Mouse (Mus musculus) MEL (cell line): ENCODE measurements around the gene Hdac4. TPM values are rescaled to one million over a fixed set of nuclear protein-coding genes. Genes with fewer than 3 reads are reported as not detected.

Experiments
- DNase-seq: peaks from one replicate; pipeline ENCODE4 v3.0.0; 2011; ENCODE audit warnings: low read depth, low spot score
- H3K27ac ChIP-seq: 2 replicates; pipeline ENCODE4 v1.5.1; 2012; ENCODE audit warnings: low read depth, mild to moderate bottlenecking, control low read depth, low read length, moderate library complexity; ENCODE audit not compliant: control insufficient read depth
- H3K27me3 ChIP-seq, 2 experiments: fragments of 150-350 bp in 1 of 2; sonication (generic) in 1 of 2; 2 replicates each; pipeline ENCODE4 v1.6.1; 2012; ENCODE audit warnings: low read length in 2 of 2, mild to moderate bottlenecking in 2 of 2, improper control_type of control experiment in 1 of 2, moderate library complexity in 1 of 2; ENCODE audit not compliant: insufficient read depth in 2 of 2, control insufficient read depth in 1 of 2
- H3K36me3 ChIP-seq, 2 experiments: 2 replicates each; pipeline ENCODE4 v1.6.1; 2012 to 2014; ENCODE audit warnings: low read length in 2 of 2, improper control_type of control experiment in 1 of 2, inconsistent platforms in 1 of 2, mild to moderate bottlenecking in 1 of 2; ENCODE audit not compliant: insufficient read depth in 2 of 2, control insufficient read depth in 1 of 2
- H3K4me1 ChIP-seq, 2 experiments: fragments of 150-350 bp in 1 of 2; sonication (generic) in 1 of 2; 2 replicates each; pipeline ENCODE4 v1.6.1; 2012; ENCODE audit warnings: low read length in 2 of 2, improper control_type of control experiment in 1 of 2, mild to moderate bottlenecking in 1 of 2; ENCODE audit not compliant: insufficient read depth in 2 of 2, control insufficient read depth in 1 of 2
- H3K4me3 ChIP-seq, 2 experiments: fragments of 150-350 bp in 1 of 2; sonication (generic) in 1 of 2; 2 replicates each; pipeline ENCODE4 v1.5.1; 2012; ENCODE audit warnings: low read depth in 2 of 2, low read length in 2 of 2, mild to moderate bottlenecking in 2 of 2, moderate library complexity in 2 of 2, control low read depth in 1 of 2, improper control_type of control experiment in 1 of 2; ENCODE audit not compliant: control insufficient read depth in 1 of 2, insufficient read depth in 1 of 2
- H3K79me2 ChIP-seq: 2 replicates; pipeline ENCODE4 v1.6.1; 2012; ENCODE audit warnings: mild to moderate bottlenecking, low read length, moderate library complexity; ENCODE audit not compliant: control insufficient read depth, poor library complexity, insufficient read depth
- H3K9ac ChIP-seq: 2 replicates; pipeline ENCODE4 v1.6.1; 2012; ENCODE audit warnings: low read depth, mild to moderate bottlenecking, control low read depth, low read length, moderate library complexity; ENCODE audit not compliant: control insufficient read depth, poor library complexity, severe bottlenecking
- H3K9me3 ChIP-seq: fragments of 150-350 bp; sonication (generic); replicated peaks from 2 replicates; pipeline ENCODE4 v1.6.1; 2012; ENCODE audit warnings: mild to moderate bottlenecking, low read length, improper control_type of control experiment, moderate library complexity; ENCODE audit not compliant: insufficient read depth
- BHLHE40 ChIP-seq: IDR thresholded peaks from 2 replicates; pipeline ENCODE4 v1.6.1; 2012; ENCODE audit warnings: low read depth, mild to moderate bottlenecking, inconsistent platforms, low read length, improper control_type of control experiment, borderline replicate concordance
- CHD2 ChIP-seq: IDR thresholded peaks from 2 replicates; pipeline ENCODE4 v1.6.1; 2011; ENCODE audit warnings: low read length, improper control_type of control experiment
- ELF1 ChIP-seq: IDR thresholded peaks from 2 replicates; pipeline ENCODE4 v1.6.1; 2014; ENCODE audit warnings: low read depth, mild to moderate bottlenecking, inconsistent platforms, low read length, improper control_type of control experiment, moderate library complexity
- ETS1 ChIP-seq: IDR thresholded peaks from 2 replicates; pipeline ENCODE4 v1.6.1; 2012; ENCODE audit warnings: low read depth, mild to moderate bottlenecking, inconsistent platforms, low read length, improper control_type of control experiment, moderate library complexity
- GABPA ChIP-seq: IDR thresholded peaks from 2 replicates; pipeline ENCODE4 v1.6.1; 2012; ENCODE audit warnings: low read depth, mild to moderate bottlenecking, inconsistent platforms, low read length, improper control_type of control experiment, moderate library complexity
- HCFC1 ChIP-seq: IDR thresholded peaks from 2 replicates; pipeline ENCODE4 v1.6.1; 2012; ENCODE audit warnings: low read depth, mild to moderate bottlenecking, inconsistent platforms, low read length, improper control_type of control experiment, moderate library complexity
- KAT2A ChIP-seq: conservative IDR thresholded peaks from 2 replicates; pipeline ENCODE4 v1.6.1; 2012; ENCODE audit warnings: low read depth, low read length, improper control_type of control experiment, inconsistent platforms
- MAFK ChIP-seq: IDR thresholded peaks from 2 replicates; pipeline ENCODE4 v1.6.1; 2011; ENCODE audit warnings: low read depth, mild to moderate bottlenecking, low read length, improper control_type of control experiment, borderline replicate concordance
- MAX ChIP-seq: IDR thresholded peaks from 2 replicates; pipeline ENCODE4 v1.6.1; 2011; ENCODE audit warnings: low read length, improper control_type of control experiment
- MAZ ChIP-seq: IDR thresholded peaks from 2 replicates; pipeline ENCODE4 v1.6.1; 2012; ENCODE audit warnings: low read depth, mild to moderate bottlenecking, inconsistent platforms, low read length, improper control_type of control experiment
- MEF2A ChIP-seq: IDR thresholded peaks from 2 replicates; pipeline ENCODE4 v1.6.1; 2014; ENCODE audit warnings: low read depth, mild to moderate bottlenecking, inconsistent platforms, low read length, improper control_type of control experiment; ENCODE audit not compliant: poor library complexity, insufficient replicate concordance, severe bottlenecking; ENCODE audit errors: extremely low read depth
- MXI1 ChIP-seq: IDR thresholded peaks from 2 replicates; pipeline ENCODE4 v1.6.1; 2011; ENCODE audit warnings: mild to moderate bottlenecking, low read depth, low read length, improper control_type of control experiment
- MYB ChIP-seq: IDR thresholded peaks from 2 replicates; pipeline ENCODE4 v1.6.1; 2011; ENCODE audit warnings: mild to moderate bottlenecking, low read depth, low read length, improper control_type of control experiment
- RAD21 ChIP-seq: IDR thresholded peaks from 2 replicates; pipeline ENCODE4 v1.6.1; 2011; ENCODE audit warnings: mild to moderate bottlenecking, low read depth, low read length, improper control_type of control experiment
- SIN3A ChIP-seq: IDR thresholded peaks from 2 replicates; pipeline ENCODE4 v1.6.1; 2012; ENCODE audit warnings: low read length, improper control_type of control experiment, inconsistent platforms
- TAL1 ChIP-seq: IDR thresholded peaks from 2 replicates; pipeline ENCODE4 v1.6.1; 2012; ENCODE audit warnings: mild to moderate bottlenecking, inconsistent platforms, low read length, moderate library complexity, mixed read lengths
- TBP ChIP-seq: IDR thresholded peaks from 2 replicates; pipeline ENCODE4 v1.8.0; 2011; ENCODE audit warnings: low read depth, low read length, improper control_type of control experiment
- ZKSCAN1 ChIP-seq: IDR thresholded peaks from 2 replicates; pipeline ENCODE4 v1.6.1; 2012; ENCODE audit warnings: low read depth, mild to moderate bottlenecking, inconsistent platforms, low read length, improper control_type of control experiment, moderate library complexity
- polyA plus RNA-seq, 2 experiments: library from polyadenylated mRNA; stranded (reverse) in 1 of 2; unstranded in 1 of 2; fragments of >175 nt in 1 of 2; fragments of >200 nt in 1 of 2; gene quantifications; 2 replicates each; pipeline versions ENCODE4 v1.2.1 to v1.2.4; 2012; ENCODE audit warnings: low replicate concordance in 2 of 2, low read depth in 1 of 2; ENCODE audit not compliant: insufficient read length in 2 of 2, insufficient read depth in 1 of 2, missing spikeins in 1 of 2
- total RNA-seq: library from RNA; depleted of rRNA; stranded (reverse); fragments of 300-350 nt; gene quantifications from 2 replicates; pipeline ENCODE4 v1.2.3, GENCODE M21; 2012

The Hdac4 gene
- total and polyA plus RNA-seq, 3 experiments = 11.0 to 19.5 (median 12.3) TPM

DNA sequence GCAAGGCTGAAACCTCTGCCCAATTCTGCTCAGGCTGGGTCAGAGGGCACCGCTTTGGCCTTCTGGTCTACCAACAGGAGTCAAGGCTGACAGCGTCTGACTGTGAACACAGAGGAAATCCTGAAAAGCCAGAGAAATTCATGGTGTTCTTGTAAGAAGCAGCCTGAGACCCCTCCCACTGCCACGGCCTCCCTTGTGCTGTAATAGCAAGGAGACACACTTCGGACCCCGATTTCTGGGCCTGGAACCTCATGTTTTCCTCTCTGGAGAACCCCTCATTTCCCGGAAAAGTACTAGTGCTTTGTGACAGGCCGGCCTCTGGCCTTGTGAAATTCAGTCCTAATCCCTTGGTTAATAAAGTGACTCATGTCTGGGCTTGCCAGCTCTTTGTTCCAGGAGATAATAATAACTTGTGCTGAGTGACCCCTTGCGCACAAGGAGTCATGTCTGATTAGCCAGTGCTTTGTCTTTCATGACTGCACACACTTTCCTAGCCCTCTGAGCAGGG is 19.7 kb upstream of the Hdac4 start:
- H3K9ac ChIP-seq = no peak overlapping the region
- H3K27ac ChIP-seq = no peak overlapping the region
- H3K4me3 ChIP-seq = no peak overlapping the region
- H3K27me3 ChIP-seq = no peaks in the 10 kb centered on the region; a peak in 1 of 4 replicates
- TF ChIP-seq RAD21 (no peak), MAZ (no peak), ELF1 (no peak), TAL1 (no peak), MXI1 (no peak), KAT2A (no peak), MAX (no peak), ETS1 (no peak), HCFC1 (no peak)
- no peaks in the 10 kb centered on the region for H3K79me2 ChIP-seq
- H3K36me3 ChIP-seq = no peaks in the 10 kb centered on the region
- H3K9me3 ChIP-seq = no peaks in the 10 kb centered on the region
- DNase-seq = no peak
- H3K4me1 ChIP-seq = no peaks in the 10 kb centered on the region

DNA sequence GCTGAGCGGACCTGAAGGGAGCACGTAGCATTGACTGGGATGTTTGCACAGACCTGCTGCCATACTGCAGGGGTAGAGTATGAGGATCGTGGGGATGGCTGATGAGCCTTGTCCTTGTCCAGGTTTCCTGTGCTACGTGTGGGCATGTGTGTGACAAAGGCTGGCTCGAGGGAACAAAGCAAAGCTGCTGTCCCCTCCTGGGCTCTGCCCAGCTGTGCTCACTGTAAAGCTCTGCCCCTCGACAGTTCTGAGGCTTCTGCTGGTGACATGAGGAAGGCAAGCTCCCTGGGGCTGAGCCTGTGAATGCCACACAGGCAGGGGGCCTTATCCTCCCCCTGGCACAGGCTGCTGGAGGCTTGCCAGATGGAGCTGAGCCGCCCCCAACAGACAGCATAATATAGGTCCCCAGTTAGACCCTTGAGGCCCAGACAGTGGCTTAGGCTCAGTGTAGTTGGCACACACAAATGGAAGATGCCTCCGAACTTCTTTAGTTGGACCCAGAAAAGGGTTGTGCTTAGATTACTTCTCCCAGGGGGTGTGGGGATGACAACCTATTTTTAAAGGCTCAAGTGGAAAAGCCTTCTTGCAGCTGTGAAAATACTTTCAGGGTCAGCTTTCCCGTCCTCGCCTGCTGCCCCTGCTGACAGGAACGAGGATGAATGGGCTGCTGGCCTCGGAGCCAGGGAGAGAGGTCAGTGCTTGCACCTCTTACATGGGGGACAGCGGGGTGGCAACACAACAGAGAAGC is 16.7 kb upstream of the Hdac4 start:
- DNase-seq = no peak
- Histone ChIP-seq H3K27me3 (no peaks in the 10 kb centered on the region; a peak in 1 of 4 replicates), H3K9me3 (no peaks in the 10 kb centered on the region), H3K36me3 (no peaks in the 10 kb centered on the region), H3K27ac (no peak overlapping the region), H3K4me1 (no peaks in the 10 kb centered on the region), H3K79me2 (no peaks in the 10 kb centered on the region), H3K4me3 (no peak overlapping the region), H3K9ac (no peak overlapping the region)
- no peak for TF ChIP-seq MEF2A
- TF ChIP-seq ELF1 = no peak
- no peak for TF ChIP-seq RAD21
- TF ChIP-seq ZKSCAN1 = no peak
- TF ChIP-seq MAX = no peak
- no peak for TF ChIP-seq MAFK
- no peak for TF ChIP-seq BHLHE40
- TF ChIP-seq SIN3A = no peak
- TF ChIP-seq GABPA = no peak
- no peak for TF ChIP-seq CHD2
- no peak for TF ChIP-seq TBP
- no peak for TF ChIP-seq MYB
